Mouse (Mus musculus) megakaryocyte-erythroid progenitor cell, adult 5 weeks (primary cell): Measurements from ENCODE around the gene Pard3b. TPM values are rescaled to one million over a fixed set of nuclear protein-coding genes. Genes with fewer than 3 reads are reported as not detected.

Experiments
- polyA plus RNA-seq: library from polyadenylated mRNA; stranded (reverse); fragments of >175 nt; gene quantifications from 2 replicates; pipeline ENCODE4 v1.2.3, GENCODE M21; 2012

Pard3b gene
- 0.72 and 2.0 TPM in 2 replicates for polyA plus RNA-seq

GRCm38 (mm10) chr1:61638347-61639111, at the start of gene Pard3b:
Pard3b (plus strand) TSS chr1:61638824.

